Mouse (Mus musculus): Measurements from ENCODE around the gene Mlec.

GRCm38 (mm10) chr5:115161064-115161939 is 3.3 kb upstream of the Mlec start:
- TF ChIP-seq CTCF (IDR thresholded peaks at IDR 0.05; ENCODE audit: extremely low read depth, insufficient read depth, low read length) (no peak), POLR2A (IDR thresholded peaks at IDR 0.05; ENCODE audit: extremely low read depth, insufficient read depth, low read length) (no peak)
